ENCODE assay signal across 9 mouse cellular contexts in genomic region chr12:30040150-30040549, GRCm38 (mm10).
A peak's percentile ranks its signal among the peaks of the same experiment; 100 is the strongest.
DNase-seq lines count a peak whose midpoint lies in the region; ATAC-seq and TF ChIP-seq lines count a peak whose summit lies in the region.
"Had no signal": no experiment of that assay in that cellular context is flagged by ENCODE, and none has a peak within 500 bp of the region (broad histone marks: within the 10 kb centered on the region; RNA-seq: fewer than 3 reads in every experiment).

No protein-coding gene starts in this region.

- H3K4me1 ChIP-seq in midbrain, embryonic 10.5 days, result peaks cover 30% of the 10 kb centered on the region
- H3K4me1 ChIP-seq in midbrain, embryonic 15.5 days, result peaks cover 5% of the 10 kb centered on the region; the same call in 1 of the 2 replicates
- peaks cover 2% of the 10 kb centered on the region; the same call in 1 of the 2 replicates for H3K4me1 ChIP-seq in cortical plate, adult 2 months (ENCODE audit: control insufficient read depth, insufficient read depth, low read length)
- H3K4me1 ChIP-seq in intestine, embryonic 15.5 days (replicated peaks), result 0 out of 2 replicates have a peak, but pooled peaks cover 4% of the 10 kb centered on the region
- H3K4me1 ChIP-seq in lung, embryonic 16.5 days (replicated peaks; ENCODE audit: control insufficient read depth, insufficient read depth, low read length), result peaks cover 3% of the 10 kb centered on the region; the same call in 1 of the 2 replicates

- TF ChIP-seq CTCF in cortical plate, adult 2 months (IDR thresholded peaks at IDR 0.05; ENCODE audit: extremely low read depth, insufficient read depth, low read length), result peak; percentile 68

- no peak overlapping the region for H3K9ac ChIP-seq in midbrain, embryonic 15.5 days
- H3K9ac ChIP-seq in intestine, embryonic 15.5 days, result no peak overlapping the region
- H3K9ac ChIP-seq in lung, embryonic 16.5 days (ENCODE audit: low read length), result no peak overlapping the region
- H3K9ac ChIP-seq: embryonic facial prominence, embryonic 15.5 days; limb, embryonic 12.5 days had no signal

- WGBS in midbrain, embryonic 10.5 days, result 27% methylated on average over 4 of the region's 4 CpGs
- WGBS in midbrain, embryonic 15.5 days, result 30% methylated on average over 4 of the region's 4 CpGs
- WGBS in intestine, embryonic 15.5 days, result 13% methylated on average over 4 of the region's 4 CpGs
- WGBS in lung, embryonic 16.5 days, result 10% methylated on average over 4 of the region's 4 CpGs

- no peaks in the 10 kb centered on the region for H3K36me3 ChIP-seq in midbrain, embryonic 10.5 days
- no peaks in the 10 kb centered on the region for H3K36me3 ChIP-seq in midbrain, embryonic 15.5 days (replicated peaks)
- no peaks in the 10 kb centered on the region for H3K36me3 ChIP-seq in intestine, embryonic 15.5 days
- H3K36me3 ChIP-seq in lung, embryonic 16.5 days (ENCODE audit: control insufficient read depth, insufficient read depth, low read length), result no peaks in the 10 kb centered on the region
- H3K36me3 ChIP-seq: embryonic facial prominence, embryonic 15.5 days; limb, embryonic 12.5 days had no signal

- ATAC-seq in midbrain, embryonic 15.5 days (replicated peaks), result no peak
- ATAC-seq in intestine, embryonic 15.5 days, result peak; percentile 54
- ATAC-seq in lung, embryonic 16.5 days (ENCODE audit: low read depth), result peak; percentile 42; the same call in 1 of the 2 replicates

- no peaks in the 10 kb centered on the region for H3K27me3 ChIP-seq in midbrain, embryonic 10.5 days (ENCODE audit: low read depth, poor library complexity, severe bottlenecking)
- no peaks in the 10 kb centered on the region for H3K27me3 ChIP-seq in midbrain, embryonic 15.5 days (replicated peaks)
- no peaks in the 10 kb centered on the region for H3K27me3 ChIP-seq in intestine, embryonic 15.5 days (replicated peaks)
- H3K27me3 ChIP-seq in lung, embryonic 16.5 days (ENCODE audit: control insufficient read depth, insufficient read depth, low read depth, low read length), result no peaks in the 10 kb centered on the region
- H3K27me3 ChIP-seq: embryonic facial prominence, embryonic 15.5 days; limb, embryonic 12.5 days had no signal

- H3K27ac ChIP-seq in midbrain, embryonic 10.5 days (replicated peaks), result no peak overlapping the region
- no peak overlapping the region for H3K27ac ChIP-seq in midbrain, embryonic 15.5 days
- H3K27ac ChIP-seq in cortical plate, adult 2 months (ENCODE audit: insufficient read depth, low read length), result no peak overlapping the region
- H3K27ac ChIP-seq in intestine, embryonic 15.5 days, result peak overlapping the region; percentile 56; the same call in 1 of the 2 replicates
- 0 out of 2 replicates have a peak overlapping the region, but pooled peaks have one; percentile 5 for H3K27ac ChIP-seq in lung, embryonic 16.5 days (ENCODE audit: low read length)
- H3K27ac ChIP-seq: embryonic facial prominence, embryonic 15.5 days; limb, embryonic 12.5 days had no signal

- TF ChIP-seq POLR2A in cortical plate, adult 2 months (IDR thresholded peaks at IDR 0.05; ENCODE audit: extremely low read depth, insufficient read depth, low read length), result no peak

- H3K9me3 ChIP-seq in midbrain, embryonic 10.5 days (replicated peaks), result no peaks in the 10 kb centered on the region
- H3K9me3 ChIP-seq in midbrain, embryonic 15.5 days, result no peaks in the 10 kb centered on the region
- no peaks in the 10 kb centered on the region for H3K9me3 ChIP-seq in intestine, embryonic 15.5 days
- H3K9me3 ChIP-seq in lung, embryonic 16.5 days (ENCODE audit: control insufficient read depth, low read length), result no peaks in the 10 kb centered on the region
- H3K9me3 ChIP-seq: embryonic facial prominence, embryonic 15.5 days; limb, embryonic 12.5 days had no signal

- peak; percentile 54 for DNase-seq in midbrain, embryonic 10.5 days (ENCODE audit: low spot score)
- DNase-seq in NIH3T3 (ENCODE audit: low read depth), result peak; percentile 84
- DNase-seq in spleen, postnatal 14 days (ENCODE audit: low spot score in 2 of 2), result no peak

- no peak overlapping the region for H3K4me2 ChIP-seq in midbrain, embryonic 15.5 days
- no peak overlapping the region for H3K4me2 ChIP-seq in intestine, embryonic 15.5 days (replicated peaks)
- H3K4me2 ChIP-seq in lung, embryonic 16.5 days (ENCODE audit: low read depth, low read length), result no peak overlapping the region
- H3K4me2 ChIP-seq: embryonic facial prominence, embryonic 15.5 days; limb, embryonic 12.5 days had no signal

- no peak overlapping the region for H3K4me3 ChIP-seq in midbrain, embryonic 10.5 days
- H3K4me3 ChIP-seq in midbrain, embryonic 15.5 days, result no peak overlapping the region
- H3K4me3 ChIP-seq in cortical plate, adult 2 months (ENCODE audit: insufficient read depth, low read length), result no peak overlapping the region
- H3K4me3 ChIP-seq in intestine, embryonic 15.5 days (replicated peaks), result no peak overlapping the region
- H3K4me3 ChIP-seq in lung, embryonic 16.5 days (ENCODE audit: low read length), result no peak overlapping the region
- H3K4me3 ChIP-seq: embryonic facial prominence, embryonic 15.5 days; limb, embryonic 12.5 days had no signal

Comparison
In these comparisons a context has a peak if more than half of its experiments do, and no peak if none do; other contexts are left out.
1. DNase-seq: peak in midbrain, embryonic 10.5 days (single experiment) and NIH3T3 (single experiment); none in spleen, postnatal 14 days (0 of 2).
2. H3K27ac ChIP-seq: peak in intestine, embryonic 15.5 days (single experiment) and lung, embryonic 16.5 days (single experiment); none in midbrain, embryonic 10.5 days (single experiment), midbrain, embryonic 15.5 days (single experiment) and cortical plate, adult 2 months (single experiment).